Mouse (Mus musculus) right cerebral cortex, postnatal 10 days (tissue): Measurements from ENCODE around the gene Crot.
"Not testable (repeated sequence)": the region's sequence is repeated elsewhere in the genome, so short reads cannot be mapped to it uniquely, and the experiment has no call there.

Source experiments
- DNase-seq, 2 experiments: peaks; one replicate each; pipeline ENCODE4 v3.0.0; 2021; ENCODE audit warnings: low spot score in 2 of 2

The Crot gene

GRCm38 (mm10) chr5:8996686-8997512 lies at the start of gene Crot:
Gene Crot (minus strand): TSS chr5:8997324.
- DNase-seq, result peak; percentile 95 to 96

GRCm38 (mm10) chr5:9045904-9046303 lies 48.8 kb upstream of the Crot start:
- DNase-seq, result no peak

GRCm38 (mm10) chr5:9044821-9045220 lies 47.7 kb upstream of the Crot start:
- no peak for DNase-seq

- DNase-seq, result no peak
Measured at GRCm38 (mm10) chr5:9043582-9044267, 46.6 kb upstream of the Crot start.

GRCm38 (mm10) chr5:9042721-9043416 lies 45.7 kb upstream of the Crot start:
- no peak for DNase-seq

DNA sequence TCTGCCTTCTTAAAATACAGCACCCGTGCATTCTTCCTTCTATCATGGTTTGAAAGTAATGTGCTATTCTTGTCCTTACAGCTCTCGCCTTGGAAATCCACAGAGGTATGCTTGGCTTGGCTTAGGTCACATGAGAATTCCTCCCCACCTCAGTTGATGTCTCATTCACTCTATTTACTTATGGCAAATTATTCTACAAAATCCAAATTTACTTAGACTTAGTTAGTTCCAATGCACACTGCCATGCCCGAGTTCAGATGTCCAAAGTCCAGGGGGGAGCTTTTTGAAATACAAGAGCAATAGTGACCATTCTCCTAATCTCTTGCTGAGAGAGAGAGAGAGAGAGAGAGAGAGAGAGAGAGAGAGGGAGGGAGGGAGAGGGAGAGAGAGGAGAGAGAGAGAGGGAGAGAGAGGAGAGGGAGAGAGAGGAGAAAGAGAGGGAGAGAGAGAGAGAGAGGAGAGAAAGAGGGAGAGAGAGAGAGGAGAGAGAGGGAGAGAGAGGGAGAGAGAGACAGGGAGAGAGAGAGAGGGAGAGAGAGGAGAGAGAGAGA lies 43.6 kb upstream of the Crot start:
- no peak for DNase-seq

- no peak for DNase-seq
Measured at GRCm38 (mm10) chr5:9039978-9040377, 42.9 kb upstream of the Crot start.

GRCm38 (mm10) chr5:9037292-9037691 lies 40.2 kb upstream of the Crot start:
- DNase-seq, result no peak

- no peak for DNase-seq
Measured at GRCm38 (mm10) chr5:9035457-9035856, 38.3 kb upstream of the Crot start.

DNA sequence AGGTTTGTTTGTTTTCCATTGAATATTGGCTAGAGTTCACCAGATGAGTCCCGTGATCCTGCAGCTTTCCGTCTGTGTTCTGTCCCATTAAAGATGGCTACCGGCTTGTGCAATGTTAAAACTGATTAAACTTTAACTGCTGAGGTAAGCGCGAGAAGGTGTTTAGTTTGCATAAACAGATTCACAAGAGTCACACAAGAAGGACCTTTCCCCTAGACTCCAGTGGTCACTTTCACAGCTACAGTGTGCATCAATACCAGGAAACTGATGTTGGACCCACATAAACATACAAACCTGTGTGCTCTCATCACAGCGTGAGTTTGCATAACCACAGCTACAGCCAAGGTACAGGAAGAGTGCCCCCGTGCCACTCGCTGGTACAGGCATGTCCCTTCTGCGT lies 37.4 kb upstream of the Crot start:
- DNase-seq, result no peak

GRCm38 (mm10) chr5:9033843-9034242 lies 36.7 kb upstream of the Crot start:
- DNase-seq, result no peak

GRCm38 (mm10) chr5:9032641-9033040 lies 35.5 kb upstream of the Crot start:
- DNase-seq, result no peak

DNA sequence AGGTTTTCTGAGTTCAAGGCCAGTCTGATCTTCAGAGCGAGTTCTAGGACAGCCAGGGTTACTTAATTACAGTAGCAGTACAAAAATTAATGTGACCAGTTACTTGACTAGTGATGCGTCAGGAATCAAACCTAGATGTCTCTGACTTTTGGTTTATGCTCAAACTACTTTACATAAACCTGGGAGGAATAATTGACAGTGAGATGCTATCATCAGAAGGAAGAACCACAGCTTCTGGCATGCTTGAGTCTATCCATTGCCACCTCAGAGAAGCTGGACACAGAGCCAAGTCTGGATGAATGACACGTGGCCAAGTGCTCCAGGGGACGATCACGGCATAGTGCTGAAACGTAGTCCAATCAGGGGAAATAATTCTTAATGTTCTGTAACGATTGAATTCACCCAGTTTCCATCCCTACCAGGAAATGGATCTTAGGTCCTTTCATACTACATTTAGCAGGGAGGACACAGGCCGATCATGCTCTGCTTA lies 35.0 kb upstream of the Crot start:
- DNase-seq, result no peak

- no peak for DNase-seq
Measured at GRCm38 (mm10) chr5:9028266-9028841, 31.2 kb upstream of the Crot start.

GRCm38 (mm10) chr5:9015352-9015751 lies 18.2 kb upstream of the Crot start:
- no peak for DNase-seq

DNA sequence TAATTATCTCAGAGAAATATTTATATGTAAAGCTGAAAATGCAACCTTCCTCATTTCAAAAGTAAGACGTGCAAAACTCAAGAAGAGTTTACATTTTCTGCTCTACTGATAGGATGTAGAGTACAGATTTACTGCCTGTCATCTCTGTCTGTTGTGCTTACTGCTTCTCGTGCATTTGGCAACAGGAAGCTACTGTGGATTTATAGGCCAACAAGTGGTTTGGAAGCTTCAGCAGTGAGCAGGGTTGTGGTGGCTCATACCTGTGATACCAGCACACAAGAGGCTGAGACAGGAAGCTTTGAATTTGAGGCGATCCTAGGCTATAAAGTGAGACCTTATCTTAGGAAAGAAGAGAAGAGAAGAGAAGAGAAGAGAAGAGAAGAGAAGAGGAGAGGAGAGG lies 17.6 kb upstream of the Crot start:
- no peak for DNase-seq

- peak; percentile 33 to 40 for DNase-seq
Measured at GRCm38 (mm10) chr5:9011374-9011773, 14.2 kb upstream of the Crot start.

GRCm38 (mm10) chr5:9010166-9010565 lies 13.0 kb upstream of the Crot start:
- no peak for DNase-seq

GRCm38 (mm10) chr5:9006585-9006984 lies 9.5 kb upstream of the Crot start:
- not testable (repeated sequence) for DNase-seq

GRCm38 (mm10) chr5:9000006-9000405 lies 2.9 kb upstream of the Crot start:
- not testable (repeated sequence) for DNase-seq

DNA sequence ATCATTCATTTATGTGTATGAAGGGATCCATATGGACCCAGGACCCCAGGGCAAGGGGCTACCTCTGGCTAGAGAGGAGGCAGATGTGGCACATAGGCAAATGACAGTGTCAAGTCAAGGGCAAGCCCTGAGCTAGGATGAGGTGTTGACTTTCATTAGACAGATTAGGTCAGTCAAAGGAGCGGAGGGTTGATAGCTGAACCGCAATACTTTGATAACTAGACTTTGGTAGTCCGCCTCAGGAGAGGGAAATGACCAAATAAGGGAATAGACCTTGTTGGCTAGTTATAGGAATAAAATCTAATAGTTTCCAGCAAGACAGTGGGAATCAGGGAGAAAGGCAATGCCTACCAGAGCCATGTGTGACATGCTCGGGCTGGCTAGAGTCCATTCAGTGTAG lies 2.0 kb upstream of the Crot start:
- DNase-seq, result no peak

DNA sequence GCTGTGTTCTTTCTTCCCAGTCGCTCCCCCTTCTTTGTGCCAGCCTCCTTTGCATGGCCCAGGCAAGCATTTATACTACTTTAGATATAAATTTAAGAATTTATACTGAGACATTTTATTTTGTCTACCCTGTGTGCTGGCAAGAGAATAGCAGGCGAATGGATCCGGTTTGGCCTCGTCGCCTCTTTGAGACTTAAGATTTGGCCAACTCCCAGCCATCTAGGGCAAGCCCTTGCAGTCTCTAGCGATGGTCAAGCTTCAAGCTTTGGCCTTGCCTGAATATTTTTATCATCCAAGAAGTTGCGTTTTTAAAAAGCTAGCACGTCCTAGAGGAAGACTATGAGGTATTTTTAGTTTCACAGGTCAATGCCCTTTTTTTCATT lies 380 bp upstream of the Crot start:
- no peak for DNase-seq
